11 mouse cellular contexts compared by ENCODE assay signal in genomic region chr1:192696371-192696863, GRCm38 (mm10).
DNase-seq lines count a peak whose midpoint lies in the region; ATAC-seq and TF ChIP-seq lines count a peak whose summit lies in the region.
"Had no signal": no experiment of that assay in that cellular context is flagged by ENCODE, and none has a peak within 500 bp of the region (broad histone marks: within the 10 kb centered on the region; RNA-seq: fewer than 3 reads in every experiment).

No protein-coding gene starts in this region.

- no peak overlapping the region for H3K27ac ChIP-seq in lung, embryonic 14.5 days (ENCODE audit: low read depth)
- no peak overlapping the region for H3K27ac ChIP-seq in heart, adult 2 months
- H3K27ac ChIP-seq: heart, embryonic 15.5 days; intestine, embryonic 15.5 days; midbrain, embryonic 10.5 days had no signal

- TF ChIP-seq EP300 in heart, adult 2 months (IDR thresholded peaks at IDR 0.05; ENCODE audit: insufficient read depth, low read depth, low read length), result no peak

- no peak overlapping the region for H3K4me2 ChIP-seq in lung, embryonic 14.5 days
- H3K4me2 ChIP-seq: heart, embryonic 15.5 days; intestine, embryonic 15.5 days had no signal

- no peak for TF ChIP-seq CTCF in lung, embryonic 14.5 days (IDR thresholded peaks at IDR 0.05; ENCODE audit: low read depth)
- no peak for TF ChIP-seq CTCF in heart, adult 2 months (IDR thresholded peaks at IDR 0.05)

- TF ChIP-seq POLR2A in heart, adult 2 months (IDR thresholded peaks at IDR 0.05; ENCODE audit: insufficient read depth, low read depth, low read length), result no peak

- H3K4me3 ChIP-seq in lung, embryonic 14.5 days (ENCODE audit: low read depth, low read length), result no peak overlapping the region
- H3K4me3 ChIP-seq in heart, adult 2 months, result no peak overlapping the region
- H3K4me3 ChIP-seq: heart, embryonic 15.5 days; intestine, embryonic 15.5 days; midbrain, embryonic 10.5 days had no signal

- intact Hi-C loops in heart, adult 2 months (cut with DNase I), result no loop called here

- no peak for ATAC-seq in lung, embryonic 14.5 days (ENCODE audit: insufficient read depth)
- ATAC-seq: intestine, embryonic 15.5 days had no signal

- H3K79me2 ChIP-seq in heart, adult 2 months (replicated peaks; ENCODE audit: control insufficient read depth, insufficient read depth, low read length), result no peaks in the 10 kb centered on the region

- H3K27me3 ChIP-seq in lung, embryonic 14.5 days (ENCODE audit: insufficient read depth, low read length), result no peaks in the 10 kb centered on the region
- H3K27me3 ChIP-seq in heart, adult 2 months (ENCODE audit: control insufficient read depth, insufficient read depth, low read length), result no peaks in the 10 kb centered on the region
- H3K27me3 ChIP-seq: heart, embryonic 15.5 days; intestine, embryonic 15.5 days had no signal

- DNase-seq in gastrocnemius, postnatal 10 days, result peak; percentile 15
- no peak for DNase-seq in gastrocnemius, adult 18-20 months (ENCODE audit: low spot score)
- DNase-seq in lung, embryonic 14.5 days, result peak; percentile 27
- DNase-seq in lung, postnatal 4 days, result no peak
- peak; percentile 77 for DNase-seq in adrenal gland, adult 8-10 months
- DNase-seq in kidney, postnatal 4 days, result peak; percentile 31 to 55
- DNase-seq in thymus, postnatal 4 days, result no peak
- DNase-seq in heart, adult 2 months, result no peak

- H3K9me3 ChIP-seq in lung, embryonic 14.5 days (ENCODE audit: low read depth, low read length), result no peaks in the 10 kb centered on the region
- H3K9me3 ChIP-seq: heart, embryonic 15.5 days; intestine, embryonic 15.5 days; midbrain, embryonic 10.5 days had no signal

- 71% methylated on average over 1 of the region's 1 CpGs for WGBS in lung, embryonic 14.5 days
- WGBS in heart, adult 2 months, result 39% methylated on average over 1 of the region's 1 CpGs

- H3K4me1 ChIP-seq in lung, embryonic 14.5 days (ENCODE audit: insufficient read depth), result no peaks in the 10 kb centered on the region
- no peaks in the 10 kb centered on the region for H3K4me1 ChIP-seq in heart, adult 2 months (ENCODE audit: control insufficient read depth, insufficient read depth, low read length)
- H3K4me1 ChIP-seq: intestine, embryonic 15.5 days had no signal

- H3K9ac ChIP-seq in lung, embryonic 14.5 days, result no peak overlapping the region
- H3K9ac ChIP-seq in heart, adult 2 months (ENCODE audit: low read depth, low read length), result no peak overlapping the region
- H3K9ac ChIP-seq: heart, embryonic 15.5 days; intestine, embryonic 15.5 days had no signal

- no peaks in the 10 kb centered on the region for H3K36me3 ChIP-seq in lung, embryonic 14.5 days (ENCODE audit: insufficient read depth)
- no peaks in the 10 kb centered on the region for H3K36me3 ChIP-seq in heart, adult 2 months (ENCODE audit: control insufficient read depth, insufficient read depth, low read length)
- H3K36me3 ChIP-seq: heart, embryonic 15.5 days; intestine, embryonic 15.5 days; midbrain, embryonic 10.5 days had no signal

Comparison
In these comparisons a context has a peak if more than half of its experiments do, and no peak if none do; other contexts are left out.
1. DNase-seq: peak in gastrocnemius, postnatal 10 days (single experiment), lung, embryonic 14.5 days (single experiment), adrenal gland, adult 8-10 months (single experiment) and kidney, postnatal 4 days (2 of 2); none in gastrocnemius, adult 18-20 months (single experiment), lung, postnatal 4 days (0 of 2), thymus, postnatal 4 days (single experiment) and heart, adult 2 months (0 of 2).